Mouse (Mus musculus): ENCODE measurements around the gene Prune2.
A peak's percentile ranks its signal among the peaks of the same experiment; 100 is the strongest.

GRCm38 (mm10) chr19:17030276-17030675, 74.4 kb downstream of the Prune2 start:
- TF ChIP-seq POLR2A (IDR thresholded peaks at IDR 0.05; ENCODE audit: low read depth, low read length) (no peak), CTCF (conservative IDR thresholded peaks at IDR 0.05; ENCODE audit: insufficient read depth, insufficient read length, low read depth, low read length) (peak; percentile 68)
